Mouse (Mus musculus): ENCODE results near the gene 4933407L21Rik. TPM values are rescaled to one million over a fixed set of nuclear protein-coding genes. Genes with fewer than 3 reads are reported as not detected.

4933407L21Rik gene
- polyA plus RNA-seq, 1 experiment from 2014 or later = not detected

DNA sequence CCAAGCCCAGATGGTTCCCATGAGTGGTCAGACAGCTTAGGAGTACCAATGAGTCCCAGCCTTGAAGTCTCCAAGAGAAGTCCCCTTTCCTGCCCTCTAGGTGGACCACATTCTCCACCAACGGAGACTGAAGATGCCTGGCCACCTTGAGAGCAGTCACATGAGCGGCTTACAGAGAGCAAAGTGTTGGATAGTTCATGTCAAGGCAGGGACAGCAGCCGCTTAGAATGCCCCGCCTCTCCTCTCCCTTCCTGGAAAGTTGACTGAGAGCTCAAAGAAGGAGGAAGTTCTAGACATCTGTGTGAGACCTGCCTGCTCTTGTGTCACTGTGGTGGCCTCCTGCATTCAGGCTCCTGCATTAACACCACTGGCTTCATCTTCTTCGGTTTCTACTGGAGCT lies 32.6 kb downstream of the 4933407L21Rik start, which contains the start of gene Gpr55:
Gpr55 (minus strand) TSS at position 135 of the 400 bp plus-strand sequence.
- ATAC-seq (ENCODE audit: insufficient number of reproducible peaks, insufficient read depth, low FRiP score, low TSS enrichment, low read depth) = no peak
- Histone ChIP-seq H3K36me3 (no peaks in the 10 kb centered on the region), H3K4me3 (replicated peaks) (no peak within 1 kb of the TSS), H3K27me3 (0 out of 2 replicates have a peak, but pooled peaks cover 5% of the 10 kb centered on the region), H3K9ac (replicated peaks) (no peak within 1 kb of the TSS), H3K9me3 (no peaks in the 10 kb centered on the region), H3K4me2 (no peak within 1 kb of the TSS), H3K4me1 (replicated peaks) (no peaks in the 10 kb centered on the region; the same call in 1 of the 2 replicates), H3K27ac (no peak within 1 kb of the TSS)
- 69% methylated on average over 5 of the region's 5 CpGs for WGBS

GRCm38 (mm10) chr1:85962081-85962480 lies 33.8 kb downstream of the 4933407L21Rik start:
- H3K9ac ChIP-seq (replicated peaks) = no peak overlapping the region
- H3K4me1 ChIP-seq (replicated peaks) = no peaks in the 10 kb centered on the region; the same call in 1 of the 2 replicates
- no peak for ATAC-seq (ENCODE audit: insufficient number of reproducible peaks, insufficient read depth, low FRiP score, low TSS enrichment, low read depth)
- no peaks in the 10 kb centered on the region for H3K36me3 ChIP-seq
- 0 out of 2 replicates have a peak, but pooled peaks cover 5% of the 10 kb centered on the region for H3K27me3 ChIP-seq
- no peak overlapping the region for H3K27ac ChIP-seq
- H3K4me3 ChIP-seq (replicated peaks) = no peak overlapping the region
- H3K9me3 ChIP-seq = no peaks in the 10 kb centered on the region
- no peak overlapping the region for H3K4me2 ChIP-seq
- WGBS = 74% methylated on average over 3 of the region's 3 CpGs

DNA sequence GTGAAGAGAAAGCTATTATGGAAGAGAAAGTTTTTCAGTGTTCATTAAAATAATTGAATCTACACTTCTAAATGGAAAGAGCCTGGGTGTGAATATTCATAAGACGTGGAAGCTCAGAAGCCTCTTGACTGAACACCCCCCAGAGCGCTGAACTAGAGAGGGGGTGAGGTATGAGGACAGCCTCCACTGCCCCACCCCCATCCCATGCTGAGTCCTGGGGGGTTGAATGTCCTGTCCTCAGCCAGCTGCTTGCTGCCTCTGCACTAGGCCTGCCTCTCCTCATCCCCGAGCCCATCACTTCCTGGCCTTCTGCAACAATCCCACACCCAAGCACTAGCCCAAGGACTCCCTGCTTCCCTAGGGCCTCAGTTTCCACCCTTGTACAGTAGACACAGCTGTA lies 37.6 kb downstream of the 4933407L21Rik start:
- H3K36me3 ChIP-seq = no peaks in the 10 kb centered on the region
- H3K4me3 ChIP-seq (replicated peaks) = no peak overlapping the region
- no peak overlapping the region for H3K4me2 ChIP-seq
- no peak overlapping the region for H3K27ac ChIP-seq
- no peaks in the 10 kb centered on the region for H3K9me3 ChIP-seq
- WGBS = 68% methylated on average over 3 of the region's 3 CpGs
- no peaks in the 10 kb centered on the region for H3K4me1 ChIP-seq (replicated peaks)
- no peaks in the 10 kb centered on the region for H3K27me3 ChIP-seq
- ATAC-seq (ENCODE audit: insufficient number of reproducible peaks, insufficient read depth, low FRiP score, low TSS enrichment, low read depth) = no peak
- H3K9ac ChIP-seq (replicated peaks) = no peak overlapping the region

- Histone ChIP-seq H3K9ac (replicated peaks) (no peak overlapping the region), H3K4me3 (replicated peaks) (no peak overlapping the region), H3K36me3 (no peaks in the 10 kb centered on the region), H3K4me2 (no peak overlapping the region), H3K9me3 (no peaks in the 10 kb centered on the region), H3K27ac (0 out of 2 replicates have a peak overlapping the region, but pooled peaks have one; percentile 45), H3K4me1 (replicated peaks) (no peaks in the 10 kb centered on the region), H3K27me3 (no peaks in the 10 kb centered on the region)
- 63% methylated on average over 1 of the region's 1 CpGs for WGBS
- ATAC-seq (ENCODE audit: insufficient number of reproducible peaks, insufficient read depth, low FRiP score, low TSS enrichment, low read depth) = no peak
Observed at GRCm38 (mm10) chr1:85969081-85969480, 40.8 kb downstream of the 4933407L21Rik start.

DNA sequence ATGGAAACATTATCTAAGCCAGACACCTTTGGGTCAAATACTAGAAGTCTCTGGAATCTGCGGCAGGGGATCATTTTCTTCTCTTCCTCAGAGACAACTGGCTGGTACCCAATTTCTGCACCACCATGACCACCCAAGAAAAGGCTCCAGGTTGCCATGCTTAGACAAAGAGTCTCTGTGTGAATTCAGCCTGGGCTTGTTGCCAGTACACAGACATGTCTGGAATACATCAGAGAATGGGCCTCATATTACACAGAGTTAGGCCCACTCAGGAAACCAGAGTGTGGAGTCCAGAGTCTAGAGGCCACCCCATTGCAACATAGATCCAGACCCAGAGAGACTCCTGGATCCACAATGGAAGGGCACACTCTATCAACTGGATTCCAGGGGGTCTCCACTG lies 41.2 kb downstream of the 4933407L21Rik start:
- WGBS = 80% methylated on average over 1 of the region's 1 CpGs
- Histone ChIP-seq H3K27me3 (no peaks in the 10 kb centered on the region), H3K27ac (0 out of 2 replicates have a peak overlapping the region, but pooled peaks have one; percentile 45), H3K4me3 (replicated peaks) (no peak overlapping the region), H3K4me2 (no peak overlapping the region), H3K4me1 (replicated peaks) (no peaks in the 10 kb centered on the region), H3K36me3 (no peaks in the 10 kb centered on the region), H3K9me3 (no peaks in the 10 kb centered on the region), H3K9ac (replicated peaks) (no peak overlapping the region)
- no peak for ATAC-seq (ENCODE audit: insufficient number of reproducible peaks, insufficient read depth, low FRiP score, low TSS enrichment, low read depth)

GRCm38 (mm10) chr1:85971070-85971469 lies 42.8 kb downstream of the 4933407L21Rik start:
- H3K4me3 ChIP-seq (replicated peaks) = no peak overlapping the region
- no peak overlapping the region for H3K27ac ChIP-seq
- H3K36me3 ChIP-seq = no peaks in the 10 kb centered on the region
- WGBS = 89% methylated on average over 3 of the region's 3 CpGs
- H3K9ac ChIP-seq (replicated peaks) = no peak overlapping the region
- ATAC-seq (ENCODE audit: insufficient number of reproducible peaks, insufficient read depth, low FRiP score, low TSS enrichment, low read depth) = no peak
- H3K4me1 ChIP-seq (replicated peaks) = no peaks in the 10 kb centered on the region
- H3K9me3 ChIP-seq = no peaks in the 10 kb centered on the region
- no peaks in the 10 kb centered on the region for H3K27me3 ChIP-seq
- no peak overlapping the region for H3K4me2 ChIP-seq

DNA sequence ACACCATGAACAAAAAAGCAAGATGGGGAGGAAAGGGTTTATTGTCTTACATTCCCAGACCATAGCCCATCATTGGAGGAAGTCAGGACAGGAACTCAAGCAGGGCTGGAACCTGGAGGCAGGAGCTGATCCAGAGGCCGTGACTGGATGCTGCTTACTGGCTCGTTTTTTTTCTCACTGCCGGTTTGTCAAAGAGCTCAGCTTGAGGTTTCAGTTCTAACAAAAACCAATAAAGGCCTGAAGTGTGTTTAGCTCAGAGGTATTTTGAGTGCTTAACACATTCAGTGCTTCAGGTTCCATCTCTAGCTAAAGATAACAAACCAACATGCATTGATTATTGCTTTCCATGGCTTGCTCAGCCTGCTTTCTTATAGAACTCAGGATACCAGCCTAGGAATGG lies 44.1 kb downstream of the 4933407L21Rik start:
- H3K9me3 ChIP-seq = no peaks in the 10 kb centered on the region
- no peak overlapping the region for H3K27ac ChIP-seq
- WGBS = 70% methylated on average over 3 of the region's 3 CpGs
- no peak for ATAC-seq (ENCODE audit: insufficient number of reproducible peaks, insufficient read depth, low FRiP score, low TSS enrichment, low read depth)
- H3K36me3 ChIP-seq = no peaks in the 10 kb centered on the region
- H3K27me3 ChIP-seq = no peaks in the 10 kb centered on the region
- no peaks in the 10 kb centered on the region for H3K4me1 ChIP-seq (replicated peaks)
- no peak overlapping the region for H3K4me3 ChIP-seq (replicated peaks)
- no peak overlapping the region for H3K9ac ChIP-seq (replicated peaks)
- no peak overlapping the region for H3K4me2 ChIP-seq

DNA sequence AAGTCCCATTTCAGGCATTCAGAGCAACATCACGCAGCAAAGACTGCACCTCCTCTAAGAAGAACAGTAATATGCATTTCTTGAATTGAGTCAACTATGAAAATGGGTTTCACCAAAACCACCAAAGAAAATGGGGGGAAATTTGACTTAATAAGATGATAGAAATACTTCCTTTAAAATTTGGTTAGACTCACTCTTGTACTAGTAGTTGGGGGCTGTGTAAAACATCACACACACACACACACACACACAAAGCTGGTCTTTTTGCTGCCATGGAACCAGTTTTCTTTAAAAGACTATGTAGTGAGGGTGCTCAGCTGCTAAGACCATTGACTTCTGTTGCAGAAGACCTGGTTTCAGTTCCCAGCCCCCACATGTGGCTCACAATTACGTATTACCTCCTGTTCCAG lies 45.2 kb downstream of the 4933407L21Rik start:
- Histone ChIP-seq H3K36me3 (no peaks in the 10 kb centered on the region), H3K27me3 (no peaks in the 10 kb centered on the region), H3K27ac (no peak overlapping the region), H3K4me3 (replicated peaks) (no peak overlapping the region), H3K9ac (replicated peaks) (no peak overlapping the region), H3K4me1 (replicated peaks) (no peaks in the 10 kb centered on the region), H3K9me3 (no peaks in the 10 kb centered on the region), H3K4me2 (no peak overlapping the region)
- ATAC-seq (ENCODE audit: insufficient number of reproducible peaks, insufficient read depth, low FRiP score, low TSS enrichment, low read depth) = no peak
- 84% methylated on average over 2 of the region's 2 CpGs for WGBS

DNA sequence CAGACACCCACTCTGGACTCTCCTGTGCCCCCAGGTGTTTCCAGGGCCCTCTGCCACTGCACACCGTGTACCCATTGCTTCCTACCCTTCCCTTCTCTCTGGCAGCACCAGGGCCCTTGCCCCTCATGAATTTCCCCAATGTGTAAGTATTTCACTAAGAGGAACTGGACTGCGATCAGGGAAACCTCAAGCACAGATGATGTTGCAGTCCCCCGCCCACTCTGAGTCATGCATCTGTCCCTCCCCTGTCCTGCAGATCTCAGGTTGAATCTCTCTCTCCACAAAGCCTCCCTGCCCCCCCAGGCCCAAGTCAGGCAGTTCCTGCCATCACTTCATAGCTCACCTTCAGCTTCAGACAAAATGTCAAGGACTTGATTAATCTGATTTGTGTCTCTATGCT lies 49.4 kb downstream of the 4933407L21Rik start:
- Histone ChIP-seq H3K36me3 (no peaks in the 10 kb centered on the region), H3K27me3 (no peaks in the 10 kb centered on the region), H3K4me3 (replicated peaks) (no peak overlapping the region), H3K4me2 (no peak overlapping the region), H3K27ac (no peak overlapping the region), H3K4me1 (replicated peaks) (no peaks in the 10 kb centered on the region), H3K9me3 (no peaks in the 10 kb centered on the region), H3K9ac (replicated peaks) (no peak overlapping the region)
- WGBS = 65% methylated on average over 3 of the region's 3 CpGs
- no peak for ATAC-seq (ENCODE audit: insufficient number of reproducible peaks, insufficient read depth, low FRiP score, low TSS enrichment, low read depth)

- Histone ChIP-seq H3K4me1 (replicated peaks) (no peaks in the 10 kb centered on the region), H3K9ac (replicated peaks) (no peak overlapping the region), H3K4me2 (no peak overlapping the region), H3K36me3 (no peaks in the 10 kb centered on the region), H3K27me3 (no peaks in the 10 kb centered on the region), H3K4me3 (replicated peaks) (no peak overlapping the region), H3K27ac (no peak overlapping the region), H3K9me3 (no peaks in the 10 kb centered on the region)
- 63% methylated on average over 7 of the region's 7 CpGs for WGBS
- no peak for ATAC-seq (ENCODE audit: insufficient number of reproducible peaks, insufficient read depth, low FRiP score, low TSS enrichment, low read depth)
Observed at GRCm38 (mm10) chr1:85981738-85982357, 53.6 kb downstream of the 4933407L21Rik start.

DNA sequence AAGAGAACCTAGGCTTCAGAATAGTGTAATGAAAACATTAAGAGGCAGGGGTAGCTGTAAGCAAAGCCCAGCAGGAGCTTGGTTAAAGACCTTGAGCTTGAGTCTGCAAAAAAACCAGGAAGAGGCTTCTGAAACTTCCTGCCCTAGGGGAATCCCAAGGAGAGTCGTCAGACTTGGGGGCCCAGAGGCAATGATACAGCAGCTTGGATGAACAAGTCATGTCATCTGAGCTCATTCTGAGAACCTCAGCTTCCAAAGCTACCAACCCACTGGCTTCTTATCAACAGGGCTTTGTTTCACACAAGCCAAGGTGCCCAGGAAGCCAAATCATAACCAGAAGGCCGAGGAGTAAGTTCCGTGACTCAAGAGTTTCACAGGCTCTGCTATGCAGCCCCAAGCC lies 57.5 kb downstream of the 4933407L21Rik start:
- 77% methylated on average over 3 of the region's 3 CpGs for WGBS
- Histone ChIP-seq H3K4me1 (replicated peaks) (no peaks in the 10 kb centered on the region), H3K9me3 (no peaks in the 10 kb centered on the region), H3K36me3 (no peaks in the 10 kb centered on the region), H3K4me2 (no peak overlapping the region), H3K4me3 (replicated peaks) (no peak overlapping the region), H3K27me3 (no peaks in the 10 kb centered on the region), H3K27ac (no peak overlapping the region), H3K9ac (replicated peaks) (no peak overlapping the region)
- no peak for ATAC-seq (ENCODE audit: insufficient number of reproducible peaks, insufficient read depth, low FRiP score, low TSS enrichment, low read depth)

DNA sequence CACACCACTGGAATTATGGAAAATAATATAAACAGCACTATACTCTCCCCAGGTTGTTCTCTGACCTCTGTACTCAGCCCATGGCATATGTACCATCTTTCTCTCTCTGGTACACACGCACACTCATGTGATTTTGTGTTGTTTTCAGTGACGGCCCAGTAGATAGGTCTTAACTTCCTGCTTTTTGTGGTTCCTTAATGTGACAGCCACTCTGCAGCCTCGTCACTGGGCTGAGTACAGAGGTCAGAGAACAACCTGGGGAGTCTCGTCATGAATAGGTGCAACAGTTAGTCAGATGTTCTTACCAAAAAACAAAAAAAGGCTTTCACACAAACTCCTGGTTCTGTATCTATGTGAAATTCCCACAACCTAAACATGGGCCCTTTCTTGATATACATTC lies 60.1 kb downstream of the 4933407L21Rik start:
- 80% methylated on average over 4 of the region's 4 CpGs for WGBS
- Histone ChIP-seq H3K9me3 (no peaks in the 10 kb centered on the region), H3K4me2 (no peak overlapping the region), H3K4me3 (replicated peaks) (no peak overlapping the region), H3K4me1 (replicated peaks) (no peaks in the 10 kb centered on the region), H3K27me3 (no peaks in the 10 kb centered on the region), H3K36me3 (no peaks in the 10 kb centered on the region), H3K27ac (no peak overlapping the region), H3K9ac (replicated peaks) (no peak overlapping the region)
- no peak for ATAC-seq (ENCODE audit: insufficient number of reproducible peaks, insufficient read depth, low FRiP score, low TSS enrichment, low read depth)

All from limb, embryonic 12.5 days (tissue).